Mouse (Mus musculus) forebrain, embryonic 13.5 days (tissue): ENCODE results near the gene Vps41. TPM values are rescaled to one million over a fixed set of nuclear protein-coding genes. Genes with fewer than 3 reads are reported as not detected.

Experiments used
- ATAC-seq: fragments of 200-750 bp; cut with Nextera tagmentation; 2 replicates; pipeline ENCODE4 v1.8.0; 2017
- H3K27ac ChIP-seq: fragments of 300-500 bp; sonication (generic); 2 replicates; pipeline ENCODE4 v1.5.1; 2015; ENCODE audit warnings: inconsistent platforms, mild to moderate bottlenecking, moderate library complexity
- H3K27me3 ChIP-seq: fragments of 300-500 bp; sonication (generic); 2 replicates; pipeline ENCODE4 v1.6.1; 2015; ENCODE audit warnings: mild to moderate bottlenecking, inconsistent platforms
- H3K36me3 ChIP-seq: fragments of 300-500 bp; sonication (generic); 2 replicates; pipeline ENCODE4 v1.6.1; 2015; ENCODE audit warnings: mild to moderate bottlenecking, inconsistent platforms; ENCODE audit not compliant: poor library complexity, severe bottlenecking
- H3K4me1 ChIP-seq: fragments of 300-500 bp; sonication (generic); 2 replicates; pipeline ENCODE4 v1.6.1; 2015; ENCODE audit warnings: inconsistent platforms
- H3K4me2 ChIP-seq: fragments of 300-500 bp; sonication (generic); 2 replicates; pipeline ENCODE4 v1.6.1; 2015; ENCODE audit warnings: inconsistent platforms, mild to moderate bottlenecking, moderate library complexity
- H3K4me3 ChIP-seq: fragments of 300-500 bp; sonication (generic); 2 replicates; pipeline ENCODE4 v1.5.1; 2015; ENCODE audit warnings: mild to moderate bottlenecking, inconsistent platforms
- H3K9ac ChIP-seq: fragments of 300-500 bp; sonication (generic); 2 replicates; pipeline ENCODE4 v1.6.1; 2015; ENCODE audit warnings: mild to moderate bottlenecking, inconsistent platforms
- H3K9me3 ChIP-seq: fragments of 300-500 bp; sonication (generic); replicated peaks from 2 replicates; pipeline ENCODE4 v1.6.1; 2016; ENCODE audit warnings: inconsistent platforms
- WGBS: fragments of 180-500 bp; shearing (Covaris S2); methylation state at CpG from one replicate; pipeline ENCODE4 v1.1.7; 2015; 5-methylcytosine and 5-hydroxymethylcytosine counted together
- polyA plus RNA-seq: library from polyadenylated mRNA; unstranded; fragments of >200 nt; fragmentation: Nextera tagmentation; extraction: Ambion mirVana; gene quantifications from 2 replicates; pipeline ENCODE4 v1.2.1, GENCODE M21; 2015

Gene Vps41
- polyA plus RNA-seq, 1 experiment from 2014 or later: 90.3 TPM

DNA sequence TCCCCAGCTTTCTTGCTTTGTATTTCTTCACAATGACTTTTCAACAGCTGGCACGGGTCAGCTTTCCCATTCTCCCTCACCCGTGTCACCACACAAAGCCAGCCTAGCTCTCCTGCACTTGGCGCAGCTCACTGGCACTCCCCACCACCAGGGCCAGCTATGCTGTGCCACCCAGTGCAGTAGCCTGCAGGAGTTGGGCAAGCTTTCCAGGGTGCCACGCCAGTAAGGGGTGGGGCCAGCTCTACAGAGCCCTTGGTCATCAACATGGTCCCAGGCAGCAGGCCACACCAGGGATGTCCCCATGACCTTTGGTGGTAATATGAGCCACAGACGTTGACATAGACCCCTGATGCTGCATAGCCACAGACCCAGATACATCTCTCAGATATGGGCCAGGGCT lies 80.5 kb downstream of the Vps41 start:
- Histone ChIP-seq H3K4me2 (no peak overlapping the region), H3K9me3 (no peaks in the 10 kb centered on the region), H3K36me3 (peaks cover 4% of the 10 kb centered on the region; the same call in 1 of the 2 replicates), H3K4me1 (no peaks in the 10 kb centered on the region), H3K4me3 (no peak overlapping the region), H3K9ac (no peak overlapping the region), H3K27ac (no peak overlapping the region), H3K27me3 (no peaks in the 10 kb centered on the region)
- no peak for ATAC-seq
- WGBS: 89% methylated on average over 5 of the region's 5 CpGs

DNA sequence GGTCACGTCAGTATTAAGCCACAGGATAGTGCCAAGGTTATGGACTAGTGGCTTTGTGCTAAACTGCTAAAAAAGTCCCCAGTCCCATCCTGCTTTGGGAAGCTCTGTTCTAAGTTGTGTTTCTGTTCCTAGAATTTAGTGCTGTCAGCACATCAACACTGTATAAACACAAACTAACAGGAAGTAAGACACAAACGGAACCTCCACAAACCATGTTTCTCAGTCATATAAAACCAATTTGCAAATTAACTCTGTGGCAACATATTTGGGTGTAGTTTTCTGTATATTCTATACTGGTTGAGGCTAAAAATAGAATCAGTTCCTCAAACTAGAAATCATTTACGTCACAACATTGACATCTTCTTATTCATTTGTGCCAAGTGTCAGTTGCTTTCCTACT lies 83.3 kb downstream of the Vps41 start:
- Histone ChIP-seq H3K4me1 (no peaks in the 10 kb centered on the region), H3K27ac (no peak overlapping the region), H3K9me3 (no peaks in the 10 kb centered on the region), H3K36me3 (peaks cover 4% of the 10 kb centered on the region; the same call in 1 of the 2 replicates), H3K4me3 (no peak overlapping the region), H3K9ac (no peak overlapping the region), H3K27me3 (no peaks in the 10 kb centered on the region), H3K4me2 (no peak overlapping the region)
- 82% methylated on average over 3 of the region's 3 CpGs for WGBS
- ATAC-seq: no peak

DNA sequence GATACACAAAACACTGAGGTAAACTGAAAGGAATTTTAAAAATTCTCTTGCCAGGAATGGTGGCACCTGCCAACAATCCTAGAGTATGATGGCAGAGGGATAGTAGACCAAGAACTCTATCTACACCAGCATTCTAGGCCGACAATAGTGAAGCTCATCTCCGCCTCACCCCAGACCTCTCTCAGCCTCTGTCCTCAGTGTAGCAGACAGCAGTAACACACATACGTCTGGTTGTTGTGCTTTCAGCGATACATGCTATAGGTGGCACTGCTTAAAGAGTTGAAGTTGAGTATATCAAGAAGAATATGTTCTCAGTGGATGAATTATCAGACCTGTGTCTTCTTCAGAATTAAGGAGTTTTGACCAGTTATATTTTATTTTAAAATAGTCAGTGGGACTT lies 92.4 kb downstream of the Vps41 start:
- H3K4me1 ChIP-seq: peaks cover 3% of the 10 kb centered on the region
- 68% methylated on average over 4 of the region's 4 CpGs for WGBS
- H3K9me3 ChIP-seq: no peaks in the 10 kb centered on the region
- no peak overlapping the region for H3K4me2 ChIP-seq
- no peak overlapping the region for H3K27ac ChIP-seq
- no peaks in the 10 kb centered on the region for H3K27me3 ChIP-seq
- peak; percentile 41 for ATAC-seq
- peaks cover 5% of the 10 kb centered on the region for H3K36me3 ChIP-seq
- H3K9ac ChIP-seq: 0 out of 2 replicates have a peak overlapping the region, but pooled peaks have one; percentile 26
- no peak overlapping the region for H3K4me3 ChIP-seq

DNA sequence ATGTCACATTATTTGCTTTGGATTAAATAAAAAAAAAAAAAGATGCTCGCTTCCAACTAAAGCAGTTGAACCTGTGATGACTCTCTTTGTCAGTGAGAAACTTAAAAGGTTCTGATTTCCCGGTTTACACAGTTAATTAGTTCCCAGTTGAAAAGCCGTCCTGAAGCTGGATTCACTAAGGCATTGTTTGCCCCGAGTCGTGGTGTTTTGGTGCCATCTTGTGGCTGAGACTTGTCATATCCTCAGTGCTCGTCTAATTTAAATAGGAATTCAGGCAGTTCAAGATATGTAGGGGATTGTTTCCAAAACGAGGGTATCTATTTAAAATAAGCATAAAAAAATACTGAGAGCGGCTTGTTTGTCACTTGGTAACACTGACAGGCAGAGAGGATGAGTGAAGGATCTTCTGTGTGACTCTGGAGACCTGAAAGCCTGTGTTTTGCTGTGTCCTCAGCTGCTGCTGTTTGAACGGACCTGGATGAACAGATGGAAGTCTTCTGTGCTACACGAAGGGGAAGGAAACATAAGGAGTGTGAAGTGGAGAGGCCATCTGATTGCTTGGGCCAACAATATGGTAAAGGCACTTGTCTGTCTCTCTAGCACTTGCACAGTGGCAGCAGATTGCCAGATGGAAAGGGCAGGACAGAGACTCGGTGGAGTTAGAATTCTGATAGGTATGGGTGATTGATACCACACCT lies 93.0 kb downstream of the Vps41 start:
- peak; percentile 94 for ATAC-seq
- no peak overlapping the region for H3K9ac ChIP-seq
- H3K9me3 ChIP-seq: no peaks in the 10 kb centered on the region
- H3K36me3 ChIP-seq: peaks cover 11% of the 10 kb centered on the region
- peaks cover 3% of the 10 kb centered on the region for H3K4me1 ChIP-seq
- H3K27ac ChIP-seq: peak overlapping the region; percentile 62
- H3K27me3 ChIP-seq: no peaks in the 10 kb centered on the region
- 16% methylated on average over 11 of the region's 11 CpGs for WGBS
- H3K4me3 ChIP-seq: no peak overlapping the region
- H3K4me2 ChIP-seq: no peak overlapping the region

DNA sequence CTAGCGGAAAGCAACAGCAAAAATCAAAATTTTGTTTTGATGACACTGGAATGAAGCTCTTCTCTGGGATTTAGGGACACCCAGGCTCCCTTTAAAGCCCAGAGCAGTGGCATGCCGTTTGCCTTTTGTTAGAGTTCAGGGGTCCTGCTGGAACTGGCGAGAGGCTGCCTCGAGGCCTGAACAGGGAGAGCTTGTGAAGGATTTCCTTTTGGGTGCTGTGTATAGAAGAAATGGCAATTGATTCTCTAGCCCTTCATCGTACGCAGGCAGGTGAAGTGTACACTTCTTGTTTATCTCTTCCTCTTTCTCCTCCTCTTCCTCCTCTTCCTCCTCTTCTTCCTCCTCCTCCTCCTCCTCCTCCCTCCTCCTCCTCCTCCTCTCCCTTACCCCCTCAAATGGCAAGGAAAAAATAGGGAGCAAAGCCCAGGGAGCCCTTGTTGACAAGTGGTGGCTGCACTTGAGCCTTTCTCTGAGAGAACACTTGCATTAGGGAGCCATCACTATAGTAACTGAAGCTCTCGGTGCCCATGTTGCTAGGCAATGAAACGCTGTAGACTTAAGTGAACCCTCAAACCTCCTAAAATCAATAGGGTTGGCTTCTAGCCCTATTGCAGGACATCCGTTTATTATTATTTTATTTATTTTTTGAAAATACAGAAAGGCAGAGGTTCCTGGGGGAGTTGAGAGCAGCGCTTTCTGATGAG lies 107.5 kb downstream of the Vps41 start:
- H3K27ac ChIP-seq: peak overlapping the region; percentile 65
- no peak overlapping the region for H3K4me3 ChIP-seq
- H3K9ac ChIP-seq: no peak overlapping the region
- peak; percentile 63 for ATAC-seq
- H3K27me3 ChIP-seq: no peaks in the 10 kb centered on the region
- H3K9me3 ChIP-seq: no peaks in the 10 kb centered on the region
- 64% methylated on average over 10 of the region's 10 CpGs for WGBS
- H3K4me1 ChIP-seq: peaks cover 4% of the 10 kb centered on the region; the same call in 1 of the 2 replicates
- H3K4me2 ChIP-seq: no peak overlapping the region
- H3K36me3 ChIP-seq: peaks cover 14% of the 10 kb centered on the region; the same call in 1 of the 2 replicates

DNA sequence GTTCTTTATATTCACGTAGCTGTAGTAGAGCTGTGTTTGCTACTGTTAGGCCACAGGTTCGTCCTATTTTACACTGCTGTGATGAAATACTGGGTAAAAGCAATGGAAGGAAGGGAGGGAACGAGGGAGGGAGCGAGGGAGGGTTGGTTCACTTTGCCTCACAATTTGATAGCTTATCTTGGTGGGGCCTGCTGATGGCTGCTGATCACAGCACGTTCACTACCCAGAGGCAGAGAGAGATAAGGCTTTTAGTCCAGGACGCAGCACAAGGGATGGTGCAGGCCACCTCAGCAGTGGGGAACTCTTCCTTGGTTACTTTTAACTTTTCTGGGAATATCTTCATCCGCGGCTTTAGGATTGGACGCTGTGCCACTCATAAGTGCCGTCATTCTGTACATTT lies 109.9 kb downstream of the Vps41 start:
- Histone ChIP-seq H3K4me2 (no peak overlapping the region), H3K4me3 (no peak overlapping the region), H3K36me3 (peaks cover 10% of the 10 kb centered on the region), H3K27ac (no peak overlapping the region), H3K27me3 (no peaks in the 10 kb centered on the region), H3K4me1 (peaks cover 4% of the 10 kb centered on the region; the same call in 1 of the 2 replicates), H3K9me3 (no peaks in the 10 kb centered on the region), H3K9ac (no peak overlapping the region)
- 93% methylated on average over 10 of the region's 10 CpGs for WGBS
- ATAC-seq: no peak

DNA sequence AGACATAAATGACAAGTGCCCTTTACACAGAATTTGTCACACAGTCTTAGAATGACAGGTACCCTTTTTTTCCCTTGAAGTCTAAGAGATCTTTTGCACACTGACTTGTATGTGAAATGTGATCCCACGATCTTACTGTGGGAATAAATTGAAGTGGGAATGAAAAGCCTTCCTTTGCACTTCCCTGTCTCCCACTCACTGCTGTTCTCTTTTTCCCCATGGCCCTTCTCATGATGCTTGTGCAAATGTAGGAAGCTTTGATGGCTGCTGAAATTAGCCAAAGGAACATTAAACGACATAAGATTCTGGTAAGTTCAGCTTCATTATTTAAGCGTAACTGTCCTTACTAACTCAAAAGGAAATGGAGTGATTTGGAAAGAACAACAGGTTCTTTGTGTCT lies 113.4 kb downstream of the Vps41 start:
- H3K4me2 ChIP-seq: no peak overlapping the region
- no peak for ATAC-seq
- H3K4me3 ChIP-seq: no peak overlapping the region
- no peaks in the 10 kb centered on the region for H3K9me3 ChIP-seq
- H3K27me3 ChIP-seq: no peaks in the 10 kb centered on the region
- WGBS: 60% methylated on average over 3 of the region's 3 CpGs
- H3K27ac ChIP-seq: no peak overlapping the region
- H3K36me3 ChIP-seq: peaks cover 7% of the 10 kb centered on the region
- no peaks in the 10 kb centered on the region for H3K4me1 ChIP-seq
- H3K9ac ChIP-seq: no peak overlapping the region

DNA sequence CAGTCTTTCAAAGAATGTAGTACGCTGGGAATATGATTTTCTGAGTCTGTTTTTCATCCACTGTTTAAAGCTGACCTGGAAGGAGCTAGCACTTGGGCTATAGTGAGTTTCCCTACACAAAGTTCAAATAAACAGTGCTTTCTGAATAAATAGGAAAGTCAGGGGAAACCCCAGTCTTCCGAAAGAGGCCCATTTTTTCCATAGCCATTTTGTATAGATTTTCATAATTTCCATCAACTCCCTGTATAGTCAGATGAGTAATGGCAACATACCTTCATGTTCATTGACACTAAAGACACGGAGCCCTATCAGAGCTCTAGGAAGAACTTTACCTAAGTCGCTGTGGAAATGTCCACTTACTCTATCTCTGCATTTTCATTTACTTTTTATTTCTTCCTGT lies 122.1 kb downstream of the Vps41 start:
- Histone ChIP-seq H3K4me2 (no peak overlapping the region), H3K27me3 (no peaks in the 10 kb centered on the region), H3K36me3 (0 out of 2 replicates have a peak, but pooled peaks cover 9% of the 10 kb centered on the region), H3K9me3 (no peaks in the 10 kb centered on the region), H3K27ac (no peak overlapping the region), H3K4me1 (no peaks in the 10 kb centered on the region), H3K4me3 (no peak overlapping the region), H3K9ac (no peak overlapping the region)
- 96% methylated on average over 4 of the region's 4 CpGs for WGBS
- no peak for ATAC-seq

DNA sequence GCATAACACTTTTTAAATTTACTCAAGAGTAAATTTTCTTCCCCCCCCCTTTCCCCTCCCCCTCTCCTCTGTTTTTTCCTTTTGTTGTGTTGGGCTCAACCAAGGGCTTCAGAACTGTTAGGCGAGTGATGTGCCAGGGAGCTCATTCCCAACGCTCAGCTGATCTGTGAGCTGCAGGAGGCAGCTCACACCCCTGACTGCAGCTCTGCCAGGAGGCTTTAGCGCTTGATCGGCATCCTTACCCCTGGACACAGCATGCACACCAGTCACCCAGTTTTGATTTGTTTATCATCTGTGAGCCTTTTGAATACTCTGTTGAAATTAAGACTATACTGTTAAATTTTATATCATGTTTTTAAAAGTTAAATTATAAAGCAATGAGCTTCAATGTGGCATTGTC lies 123.3 kb downstream of the Vps41 start:
- Histone ChIP-seq H3K4me2 (no peak overlapping the region), H3K36me3 (peaks cover 10% of the 10 kb centered on the region; the same call in 1 of the 2 replicates), H3K4me1 (no peaks in the 10 kb centered on the region), H3K9me3 (no peaks in the 10 kb centered on the region), H3K9ac (no peak overlapping the region), H3K4me3 (no peak overlapping the region), H3K27me3 (no peaks in the 10 kb centered on the region), H3K27ac (no peak overlapping the region)
- ATAC-seq: no peak
- WGBS: 58% methylated on average over 4 of the region's 4 CpGs

DNA sequence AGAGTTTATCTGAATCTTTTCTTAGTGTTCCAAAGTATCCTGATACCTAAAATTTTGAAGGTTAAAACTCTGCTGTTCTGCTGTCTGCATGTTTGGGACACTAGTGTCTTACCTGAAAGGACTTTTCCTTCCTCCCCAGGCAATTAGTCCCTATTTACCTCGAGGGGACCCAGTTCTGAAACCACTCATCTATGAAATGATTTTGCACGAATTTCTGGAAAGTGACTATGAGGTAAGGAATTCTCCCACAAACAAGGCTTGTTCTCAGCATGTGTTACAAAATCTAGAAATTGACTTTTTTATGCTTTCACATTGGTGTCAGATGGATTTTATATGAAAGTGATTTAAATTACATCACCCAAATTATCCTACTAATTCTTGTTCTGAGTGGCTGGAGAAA lies 123.9 kb downstream of the Vps41 start:
- Histone ChIP-seq H3K4me2 (no peak overlapping the region), H3K9ac (no peak overlapping the region), H3K27ac (no peak overlapping the region), H3K4me1 (no peaks in the 10 kb centered on the region), H3K9me3 (no peaks in the 10 kb centered on the region), H3K27me3 (no peaks in the 10 kb centered on the region), H3K36me3 (peaks cover 17% of the 10 kb centered on the region; the same call in 1 of the 2 replicates), H3K4me3 (no peak overlapping the region)
- 68% methylated on average over 2 of the region's 2 CpGs for WGBS
- no peak for ATAC-seq

DNA sequence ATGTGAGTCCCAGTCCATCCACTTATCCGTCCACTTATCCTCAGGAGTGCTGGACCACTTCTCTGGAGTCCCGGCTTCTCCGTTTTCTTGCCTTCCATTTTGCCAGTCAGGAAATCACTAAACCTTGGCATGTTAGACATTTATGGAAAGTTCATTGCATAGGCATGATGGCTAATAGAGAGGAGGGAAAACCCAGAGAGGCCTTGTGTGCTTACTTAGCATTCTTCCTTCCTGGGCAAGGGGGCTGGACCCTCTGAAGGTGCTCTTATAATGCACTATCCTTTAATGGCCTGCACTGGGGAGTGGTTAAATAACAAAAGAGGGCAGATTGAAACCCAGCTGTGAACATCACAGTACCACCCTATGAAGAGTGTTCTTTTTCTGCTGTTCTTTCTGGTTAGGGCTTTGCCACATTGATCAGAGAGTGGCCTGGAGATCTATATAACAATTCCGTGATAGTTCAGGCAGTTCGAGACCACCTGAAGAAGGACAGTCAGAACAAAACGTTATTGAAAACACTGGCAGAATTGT lies 124.7 kb downstream of the Vps41 start:
- H3K4me1 ChIP-seq: no peaks in the 10 kb centered on the region
- no peak overlapping the region for H3K9ac ChIP-seq
- no peak overlapping the region for H3K4me3 ChIP-seq
- WGBS: 88% methylated on average over 6 of the region's 6 CpGs
- no peak for ATAC-seq
- no peak overlapping the region for H3K27ac ChIP-seq
- H3K9me3 ChIP-seq: no peaks in the 10 kb centered on the region
- H3K4me2 ChIP-seq: no peak overlapping the region
- H3K27me3 ChIP-seq: no peaks in the 10 kb centered on the region
- H3K36me3 ChIP-seq: peaks cover 17% of the 10 kb centered on the region; the same call in 1 of the 2 replicates

DNA sequence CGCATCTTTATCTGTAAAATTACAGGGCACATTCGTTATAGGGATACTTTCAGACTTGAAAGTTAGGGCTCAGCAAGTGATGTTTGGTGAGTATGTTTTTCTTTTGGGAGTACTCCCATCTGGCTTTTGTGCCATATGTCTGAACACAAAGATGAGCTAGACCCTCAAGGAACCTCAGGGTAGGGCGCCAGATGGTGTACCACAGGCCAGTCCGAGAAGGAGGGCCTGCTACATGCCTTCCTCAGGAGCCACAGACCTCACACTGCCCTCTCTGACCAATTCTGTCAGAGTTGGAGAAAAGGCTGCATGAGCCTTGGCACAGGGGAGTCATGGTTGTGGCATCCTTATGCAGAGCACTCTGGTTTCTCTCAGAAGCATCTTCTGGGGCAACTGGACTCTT lies 125.5 kb downstream of the Vps41 start:
- no peak overlapping the region for H3K9ac ChIP-seq
- ATAC-seq: no peak
- H3K27ac ChIP-seq: no peak overlapping the region
- no peak overlapping the region for H3K4me3 ChIP-seq
- no peaks in the 10 kb centered on the region for H3K4me1 ChIP-seq
- no peaks in the 10 kb centered on the region for H3K9me3 ChIP-seq
- H3K36me3 ChIP-seq: peaks cover 19% of the 10 kb centered on the region
- WGBS: 93% methylated on average over 4 of the region's 4 CpGs
- no peak overlapping the region for H3K4me2 ChIP-seq
- H3K27me3 ChIP-seq: no peaks in the 10 kb centered on the region
